Mouse (Mus musculus) testis, postnatal 10 days (tissue): Measurements from ENCODE around the gene Ugcg.

Experiments
- DNase-seq: peaks from one replicate; pipeline ENCODE4 v3.0.0; 2021; ENCODE audit warnings: low spot score

The Ugcg gene

DNA sequence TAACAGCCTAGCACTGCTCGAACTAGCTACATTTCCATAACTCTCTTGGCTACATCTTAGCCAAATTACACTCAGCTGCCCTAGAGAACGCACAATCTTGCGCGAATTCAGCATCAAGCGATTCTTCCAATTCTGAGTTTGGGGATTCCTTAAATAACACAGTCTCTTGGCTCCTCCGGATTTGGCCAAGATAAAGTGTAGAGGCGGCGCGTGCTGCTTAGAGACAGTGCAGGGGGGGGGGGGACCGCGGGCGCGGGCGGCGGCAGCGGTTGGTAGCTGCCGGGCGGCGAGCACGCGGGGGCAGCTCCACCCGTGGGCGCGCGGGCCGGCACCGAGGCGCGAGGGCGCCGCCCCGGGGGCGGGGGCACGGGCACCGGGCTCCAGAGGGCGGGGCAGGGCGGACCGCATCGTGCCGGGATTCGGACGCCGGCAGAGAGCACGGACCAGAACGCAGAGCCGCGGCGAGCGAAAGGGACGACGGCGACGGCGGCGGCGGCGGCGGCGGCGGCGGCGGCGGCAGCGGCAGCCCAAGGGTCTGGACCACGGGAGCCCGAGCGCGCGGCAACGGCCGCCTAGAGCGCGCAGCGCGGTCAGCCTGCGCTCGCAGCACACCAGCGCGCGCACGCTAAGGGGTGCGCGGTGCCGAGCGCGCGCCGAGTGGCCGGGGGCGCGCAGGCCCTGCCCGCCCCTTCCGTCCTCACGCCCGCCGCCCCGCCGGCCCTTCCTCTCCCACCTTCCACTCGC is at the start of gene Ugcg:
Gene Ugcg, plus strand, starts transcription at position 456 of the 744 bp plus-strand sequence.
- DNase-seq: peak; percentile 83

DNA sequence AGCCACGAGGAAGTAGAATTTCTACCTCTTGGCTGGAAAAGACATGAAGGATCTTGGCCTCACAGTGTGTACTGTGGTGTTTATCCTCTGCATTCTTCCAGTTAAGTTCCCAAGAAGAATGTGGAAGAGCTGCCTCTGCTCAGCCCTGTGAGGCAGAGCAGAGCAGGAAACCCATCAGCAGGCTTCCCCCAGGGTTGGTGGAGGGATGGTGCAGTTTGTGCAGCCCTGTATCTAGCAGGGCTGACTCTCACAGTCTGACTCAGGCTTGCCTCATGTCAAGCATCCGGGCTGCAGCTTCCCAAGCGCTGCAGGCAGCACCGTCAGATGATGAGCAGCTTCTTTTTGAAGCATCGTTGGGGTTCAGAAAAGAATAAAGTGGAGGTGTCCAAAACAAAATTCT is 40.0 kb upstream of the Ugcg start:
- DNase-seq: no peak

DNA sequence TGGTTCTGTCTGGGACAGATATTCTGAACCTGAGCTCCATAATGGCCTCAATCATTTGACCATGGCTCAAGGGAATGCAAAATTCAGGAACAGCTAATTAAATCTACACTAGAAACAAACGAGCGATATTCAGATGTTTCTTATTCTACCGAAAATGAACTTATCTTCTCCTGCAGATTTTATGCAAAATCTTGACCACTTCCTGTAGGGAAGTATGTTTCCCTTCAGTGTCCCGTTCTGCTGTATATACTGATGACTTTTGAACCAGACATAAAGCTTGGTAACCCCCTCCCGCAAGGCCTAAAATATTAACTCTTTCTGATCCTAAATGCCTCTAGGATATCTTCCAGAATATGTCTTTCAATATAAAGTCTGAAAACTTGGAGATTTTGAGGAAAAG is 38.1 kb upstream of the Ugcg start:
- DNase-seq: no peak

DNA sequence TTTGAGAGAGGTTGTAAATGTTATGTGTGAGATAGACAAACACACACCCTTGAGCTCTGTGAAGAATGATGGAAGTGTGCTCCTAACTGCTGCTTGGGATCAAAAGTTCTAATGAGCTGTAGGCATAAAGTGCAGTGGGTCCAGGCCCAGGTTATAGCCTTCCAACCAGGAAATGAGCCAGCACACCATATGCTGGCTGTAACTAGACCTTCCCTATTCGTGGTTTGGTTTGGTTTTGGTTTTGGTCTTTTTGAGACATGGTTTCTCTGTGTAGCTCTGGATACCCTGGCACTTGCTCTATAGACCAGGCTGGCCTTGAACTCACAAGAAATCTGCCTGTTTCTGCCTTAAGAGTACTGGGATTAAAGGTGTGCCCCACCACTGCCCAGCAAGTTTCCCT is 37.1 kb upstream of the Ugcg start:
- no peak for DNase-seq

DNA sequence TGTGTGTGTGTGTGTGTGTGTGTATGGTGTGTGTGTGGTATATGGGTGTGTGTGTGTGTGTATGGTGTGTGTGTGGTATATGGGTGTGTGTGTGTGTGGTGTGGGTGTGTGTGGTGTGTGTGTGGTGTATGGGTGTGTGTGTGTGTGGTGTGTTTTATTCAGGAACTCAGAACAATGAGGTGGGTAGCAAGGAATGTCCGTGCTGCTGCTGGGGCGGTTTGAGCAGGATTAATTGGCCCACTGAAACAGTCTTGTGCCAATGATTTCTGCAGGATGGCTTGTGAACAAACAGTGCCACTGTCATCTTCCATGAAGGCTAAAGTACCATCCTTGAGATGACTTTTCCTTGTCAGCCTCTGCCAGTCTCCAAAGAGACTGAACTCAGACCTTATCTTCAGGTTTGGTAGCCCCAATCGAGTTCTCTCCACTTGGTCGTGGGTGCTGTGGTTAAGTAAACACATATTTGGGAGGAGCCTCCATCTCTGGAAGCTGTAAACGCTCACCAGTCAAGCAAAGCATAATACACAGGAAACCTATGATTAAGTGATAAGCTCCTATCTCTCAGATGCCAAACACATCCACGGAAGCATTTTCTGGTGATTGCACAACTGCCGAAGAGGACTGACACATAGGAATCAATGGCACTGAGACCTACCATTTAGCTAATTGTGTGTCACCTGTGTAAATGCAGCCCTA is 32.0 kb upstream of the Ugcg start:
- DNase-seq: no peak

DNA sequence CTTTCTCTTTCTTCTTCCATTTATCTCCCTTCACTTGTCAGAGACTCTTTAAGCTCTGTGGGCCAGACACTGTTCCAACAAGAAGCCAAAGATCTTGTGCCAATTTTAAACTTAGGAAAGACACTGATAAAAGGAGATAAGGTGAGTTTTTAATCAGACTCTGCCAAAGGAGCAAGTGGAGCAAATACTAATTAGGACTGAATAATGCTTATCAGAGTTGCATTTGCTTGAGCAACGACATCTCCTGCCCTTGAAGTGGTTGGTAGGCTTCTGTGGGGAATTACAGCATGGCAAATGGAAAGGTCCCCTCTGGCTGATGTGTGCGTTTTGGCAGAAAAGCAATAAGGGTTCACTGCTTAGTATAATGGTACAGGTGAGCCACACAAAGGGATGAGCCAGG is 31.4 kb upstream of the Ugcg start:
- no peak for DNase-seq

DNA sequence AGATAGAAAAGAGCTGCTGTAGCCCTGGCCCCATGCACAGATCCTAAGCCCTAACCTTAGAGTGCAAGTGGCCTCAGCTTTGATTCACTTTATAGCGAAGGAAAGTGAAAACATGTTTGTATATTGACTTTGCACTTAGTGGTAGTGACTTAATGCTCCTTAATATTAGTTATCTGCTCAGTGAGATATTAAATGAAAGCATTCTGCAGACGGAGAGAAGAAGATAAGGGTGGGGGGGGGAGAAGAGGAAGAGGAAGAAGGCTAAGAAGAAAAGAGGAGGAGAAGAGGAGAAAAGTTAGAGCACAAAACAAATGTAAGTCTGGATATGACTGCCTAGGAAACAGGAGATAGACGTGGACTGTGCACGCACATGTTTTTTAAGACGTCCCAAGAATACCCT is 28.8 kb upstream of the Ugcg start:
- DNase-seq: no peak

DNA sequence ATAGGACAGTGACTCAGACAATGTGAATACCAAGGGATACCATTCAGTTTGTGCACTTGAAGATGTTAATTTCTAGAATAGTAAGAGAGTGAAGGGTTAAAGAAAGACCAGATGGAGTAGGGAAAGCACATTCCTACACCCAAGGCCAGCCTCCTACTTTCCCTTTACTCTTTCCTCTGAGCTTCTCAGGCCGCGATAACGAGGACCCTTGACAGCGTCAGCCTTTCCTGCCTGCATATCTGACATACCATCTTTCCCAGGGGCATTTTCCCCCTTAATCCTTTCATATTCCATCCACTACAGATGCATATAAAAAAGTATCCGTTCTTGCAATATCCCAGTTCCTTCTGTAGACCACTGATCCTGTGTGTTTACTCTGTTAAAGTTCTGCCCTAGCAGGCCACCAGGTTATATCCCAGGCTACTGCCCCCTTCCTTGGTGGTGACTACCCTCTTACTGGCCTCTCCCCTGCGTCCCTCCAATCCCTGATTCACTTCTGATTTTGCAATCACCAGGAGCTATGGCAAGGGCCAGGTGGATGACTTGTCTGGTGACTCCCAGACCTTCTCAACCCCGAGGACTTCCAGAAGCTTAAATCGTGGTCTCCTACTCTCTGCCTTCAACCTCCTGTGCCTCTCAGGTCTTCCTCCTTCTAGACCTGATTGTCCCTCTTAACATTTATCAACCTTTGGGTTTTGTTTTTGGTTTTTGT is 27.9 kb upstream of the Ugcg start:
- no peak for DNase-seq

DNA sequence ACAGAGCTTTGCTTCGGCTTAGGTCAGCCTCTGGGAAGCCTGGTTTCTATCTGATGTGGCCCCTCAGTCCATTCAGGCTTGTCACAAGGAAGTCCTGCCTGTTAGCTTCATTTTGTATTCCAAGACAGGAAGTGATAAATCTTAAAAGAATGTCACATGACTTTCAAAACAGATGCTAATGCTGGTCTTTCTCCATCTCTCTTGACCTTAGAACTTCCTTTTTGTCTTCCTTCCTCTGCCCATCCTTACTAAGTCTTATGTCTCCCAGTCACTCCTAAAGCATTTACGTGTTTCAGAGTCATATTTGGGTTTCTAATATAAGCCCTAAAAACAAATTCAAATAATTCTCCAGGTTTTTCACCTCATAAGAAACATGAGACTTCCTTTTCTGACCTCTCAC is 25.0 kb upstream of the Ugcg start:
- DNase-seq: no peak

DNA sequence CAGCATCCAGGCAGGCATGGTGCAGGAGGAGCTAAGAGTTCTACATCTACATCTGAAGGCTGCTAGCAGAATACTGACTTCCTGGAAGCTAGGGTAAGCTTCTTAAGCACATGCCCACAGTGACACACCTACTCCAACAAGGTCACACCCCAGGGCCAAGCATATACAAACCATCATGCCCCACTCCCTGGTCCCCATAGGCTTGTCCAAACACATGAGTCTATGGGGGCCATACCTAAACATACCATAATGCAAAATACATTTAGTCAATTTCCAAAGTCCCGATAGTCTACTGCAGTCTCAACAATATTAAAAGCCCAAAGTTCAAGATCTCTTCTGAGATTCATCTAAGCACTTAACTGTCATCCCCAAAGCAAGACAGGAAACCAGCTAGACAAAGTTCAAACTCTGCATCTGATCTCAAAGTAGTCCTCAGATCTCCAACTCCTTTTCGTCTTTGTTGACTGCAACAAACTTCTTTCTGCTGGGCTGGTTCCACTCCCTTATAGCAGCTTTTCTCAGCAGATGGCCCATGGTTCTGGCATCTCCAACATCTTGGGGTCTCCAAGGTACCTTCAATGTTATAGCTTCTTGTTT is 21.7 kb upstream of the Ugcg start:
- no peak for DNase-seq

DNA sequence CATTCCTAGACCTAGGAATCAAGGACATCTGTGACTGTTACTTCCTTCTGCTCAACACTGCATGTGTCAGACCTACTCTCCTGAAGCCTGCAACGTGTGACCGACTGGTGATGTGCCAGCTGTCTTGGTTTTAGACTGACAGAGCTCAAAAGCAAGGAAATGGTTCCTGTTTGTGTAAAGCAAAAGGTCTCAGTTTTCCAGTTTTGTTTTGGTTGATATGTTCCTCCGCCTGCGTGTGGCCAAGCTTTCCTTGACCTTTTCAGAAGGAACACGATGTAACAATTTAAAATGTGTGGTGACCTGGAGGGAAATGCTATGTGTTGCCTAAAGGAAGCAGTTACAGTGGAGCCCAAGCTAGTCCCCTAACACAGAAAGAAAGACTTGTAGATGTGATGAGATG is 19.1 kb upstream of the Ugcg start:
- no peak for DNase-seq

DNA sequence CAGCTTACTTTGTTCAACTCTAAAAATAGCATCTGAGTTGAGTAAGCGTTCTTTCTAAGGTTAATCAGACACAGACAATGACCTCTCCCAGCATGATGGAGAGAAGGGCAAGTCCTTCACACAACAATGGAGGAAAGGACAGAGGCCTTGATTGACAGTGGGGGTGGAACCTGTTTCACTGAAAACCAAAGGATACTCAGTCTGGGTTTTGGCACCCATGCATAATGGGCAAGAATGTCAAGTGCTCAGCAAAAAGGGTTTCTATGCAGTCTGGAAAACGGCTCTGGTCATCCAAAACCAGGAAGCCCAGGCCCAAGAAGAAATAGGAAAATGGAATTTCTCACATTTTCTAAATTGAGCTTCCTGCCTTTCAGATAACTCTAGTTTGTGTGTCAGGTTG is 16.4 kb upstream of the Ugcg start:
- no peak for DNase-seq

DNA sequence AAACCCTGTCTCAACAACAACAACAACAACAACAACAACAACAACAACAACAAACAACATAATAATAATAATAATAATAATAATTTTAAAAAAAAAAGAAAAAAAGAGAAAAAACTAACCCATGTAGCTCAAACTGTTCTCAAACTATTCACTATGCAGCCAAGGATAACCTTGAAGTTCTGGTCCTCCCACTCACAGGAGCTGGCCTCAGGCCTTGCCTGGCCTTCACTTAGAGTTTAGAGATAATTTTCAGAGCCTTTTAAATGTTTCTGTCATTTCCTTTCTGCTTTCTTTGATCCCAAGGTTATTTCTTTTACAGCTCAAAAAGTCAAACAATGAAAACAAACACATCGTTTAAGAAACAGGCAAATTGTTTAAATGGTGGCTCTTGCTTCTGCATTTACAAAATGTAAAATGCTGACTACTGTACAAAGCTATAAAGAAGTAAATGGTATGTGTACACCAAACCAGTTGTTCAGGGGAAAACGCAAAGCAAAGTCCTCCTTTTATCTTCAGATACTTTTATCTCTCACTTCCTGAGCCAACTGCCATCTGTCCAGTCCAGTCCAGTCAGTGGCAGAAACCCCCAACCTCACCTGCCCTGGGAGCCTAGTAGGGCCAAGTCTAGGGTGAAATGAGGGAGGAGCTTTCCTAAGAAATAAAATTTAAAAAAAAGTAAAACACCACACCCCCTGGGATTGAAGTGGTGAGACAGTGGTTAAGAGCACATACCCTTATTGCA is 15.7 kb upstream of the Ugcg start:
- DNase-seq: no peak

DNA sequence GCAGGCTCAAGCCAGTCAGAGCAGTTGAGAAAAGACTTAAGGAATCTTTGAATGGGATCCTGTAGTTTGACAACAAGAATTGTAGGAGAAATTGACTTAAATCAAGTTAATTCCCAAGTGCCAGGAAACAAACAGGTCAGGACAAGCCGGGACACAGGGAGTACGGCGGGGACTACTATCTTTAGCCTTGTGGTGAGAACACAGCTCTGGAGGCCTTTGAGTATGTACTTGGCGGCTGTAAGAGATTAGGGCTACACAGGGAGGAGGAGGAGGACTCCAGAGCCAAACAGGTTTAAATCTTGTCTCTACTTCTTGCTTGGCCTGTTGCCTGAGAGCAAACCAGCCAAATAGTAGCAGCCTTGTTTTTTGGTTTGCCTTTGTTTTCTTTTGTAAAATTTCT is 14.1 kb upstream of the Ugcg start:
- DNase-seq: peak; percentile 49

DNA sequence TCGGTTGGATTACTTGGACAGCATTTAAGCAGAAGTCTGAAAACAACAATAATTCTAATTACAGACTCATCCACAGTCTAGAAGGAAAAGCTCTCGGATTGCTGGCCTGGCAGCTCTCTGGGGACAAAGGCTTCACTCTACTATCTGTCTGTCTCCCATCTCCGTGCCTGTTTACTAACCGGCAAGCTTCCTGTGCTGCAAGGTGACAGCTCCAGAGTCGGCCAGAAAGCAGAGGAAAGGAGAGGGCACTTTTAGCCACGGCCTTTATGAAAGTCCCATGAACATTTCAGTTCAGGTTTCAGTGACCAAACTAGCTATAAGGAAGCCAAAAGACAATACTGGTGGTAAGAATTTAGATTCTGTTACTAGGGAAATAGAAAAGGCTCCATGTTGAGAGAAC is 13.1 kb upstream of the Ugcg start:
- DNase-seq: no peak

DNA sequence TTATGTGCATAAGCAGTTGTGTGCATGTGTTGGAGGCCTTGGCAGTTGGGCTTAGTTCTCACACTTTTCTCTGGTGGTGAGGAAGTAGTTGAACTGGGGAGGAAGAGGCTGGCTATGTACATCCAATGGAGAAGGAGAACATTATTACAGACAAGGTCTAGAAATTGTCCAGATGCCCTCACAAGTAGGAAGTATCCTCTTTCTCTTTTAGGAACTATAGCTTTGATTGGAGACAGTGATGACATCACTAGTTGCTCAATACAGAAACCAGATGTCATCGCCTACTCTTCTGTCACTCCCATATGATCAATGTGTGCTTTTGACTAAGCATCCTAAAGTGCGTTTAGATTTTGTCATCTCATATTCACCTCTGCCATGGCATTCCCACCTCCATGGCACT is 11.5 kb upstream of the Ugcg start:
- no peak for DNase-seq

DNA sequence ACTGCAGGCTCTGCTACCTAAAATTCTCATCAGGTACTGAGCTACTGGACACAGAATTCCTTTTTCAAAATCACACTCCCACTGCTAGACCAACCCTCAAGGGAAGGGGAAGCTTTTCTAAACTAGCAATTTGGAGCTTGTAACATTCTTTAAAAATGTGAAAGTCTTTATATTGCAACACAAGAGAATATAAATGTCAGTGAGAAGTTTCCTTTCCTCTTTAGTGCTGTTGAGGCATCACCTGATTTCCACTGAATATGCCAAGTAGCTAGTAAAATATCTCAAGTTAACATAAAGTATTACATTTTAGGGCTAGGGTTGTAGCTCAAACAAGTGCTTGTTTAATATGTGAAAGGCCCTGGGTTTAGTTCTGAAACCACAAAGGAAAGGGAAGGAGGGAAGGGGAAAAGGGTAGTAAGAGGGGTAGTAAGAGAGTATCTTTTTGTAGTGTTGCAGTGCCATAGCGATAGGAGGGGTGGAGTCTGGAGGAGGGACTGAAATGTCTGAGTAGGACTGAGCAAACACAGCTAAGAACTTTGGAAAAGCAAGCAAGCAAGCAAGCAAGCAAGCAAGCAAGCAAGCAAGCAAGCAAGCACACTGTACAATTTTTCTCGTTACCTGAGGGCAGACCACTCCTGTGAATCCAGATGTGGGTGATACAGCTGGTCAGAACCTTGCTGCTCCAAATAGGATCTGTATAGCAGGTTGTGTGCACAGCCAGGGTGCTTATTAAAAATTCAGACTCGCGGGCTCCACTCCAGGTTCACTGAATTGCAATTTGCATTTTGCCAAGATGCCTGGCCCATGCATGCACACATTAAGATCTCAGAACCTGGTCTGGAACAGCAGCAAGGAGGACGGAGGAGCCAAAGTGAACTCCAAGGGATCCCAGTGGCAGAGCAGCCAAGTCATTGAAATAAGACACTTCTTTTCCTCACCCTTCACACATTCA is 7.5 kb upstream of the Ugcg start:
- no peak for DNase-seq

DNA sequence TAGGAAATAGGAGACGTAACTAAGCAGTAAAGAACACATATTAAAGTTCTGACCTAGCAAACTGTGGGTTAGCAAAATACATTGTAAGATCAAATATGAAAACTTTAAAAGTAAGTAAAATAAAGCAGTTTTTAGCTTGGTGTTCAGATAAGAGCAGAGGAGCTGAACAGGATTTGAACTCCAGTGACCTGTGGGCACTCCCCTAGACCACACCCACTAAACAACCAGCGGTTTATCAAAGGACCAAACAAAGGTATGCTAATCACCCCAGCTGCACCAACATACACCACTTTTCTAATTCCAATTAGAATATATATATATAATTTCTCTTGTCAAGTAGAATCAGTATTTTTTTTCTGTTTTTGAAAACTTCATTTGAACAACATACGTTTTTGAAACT is 3.4 kb upstream of the Ugcg start:
- DNase-seq: no peak

DNA sequence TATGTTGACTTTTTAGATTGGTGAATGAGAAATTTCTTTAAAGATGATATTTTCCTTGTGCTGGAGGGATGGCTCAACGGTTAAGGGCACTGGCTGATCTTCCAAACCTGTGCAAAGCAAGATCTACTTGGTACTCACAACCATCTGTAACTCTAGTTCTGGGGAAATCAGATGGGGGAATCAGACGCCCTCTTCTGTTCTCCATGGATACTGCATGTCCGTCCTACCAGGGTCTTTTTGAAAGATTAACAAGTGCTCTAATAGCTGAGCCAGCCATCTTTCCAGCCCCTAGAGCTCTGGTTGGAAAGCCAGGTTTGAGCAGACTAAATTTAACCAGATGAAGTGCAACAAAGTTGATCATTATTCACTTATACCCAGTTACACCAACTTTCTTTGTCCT is 1.8 kb upstream of the Ugcg start:
- peak; percentile 57 for DNase-seq

DNA sequence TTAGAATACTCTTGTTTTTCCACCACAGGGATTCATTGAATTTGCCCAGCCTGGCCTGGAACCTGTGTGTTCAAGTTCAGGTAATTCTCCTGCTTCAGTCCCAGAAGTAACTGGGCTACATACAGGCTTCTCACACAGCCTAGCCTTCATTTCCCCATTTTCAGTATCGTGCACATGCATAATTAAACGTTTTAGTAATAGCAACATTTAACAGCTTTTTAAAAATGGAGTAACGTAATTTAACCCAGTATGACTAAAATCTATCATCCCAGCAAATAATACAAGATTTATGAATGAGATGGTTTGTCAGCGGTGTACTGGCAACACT is 619 bp upstream of the Ugcg start:
- DNase-seq: no peak

DNA sequence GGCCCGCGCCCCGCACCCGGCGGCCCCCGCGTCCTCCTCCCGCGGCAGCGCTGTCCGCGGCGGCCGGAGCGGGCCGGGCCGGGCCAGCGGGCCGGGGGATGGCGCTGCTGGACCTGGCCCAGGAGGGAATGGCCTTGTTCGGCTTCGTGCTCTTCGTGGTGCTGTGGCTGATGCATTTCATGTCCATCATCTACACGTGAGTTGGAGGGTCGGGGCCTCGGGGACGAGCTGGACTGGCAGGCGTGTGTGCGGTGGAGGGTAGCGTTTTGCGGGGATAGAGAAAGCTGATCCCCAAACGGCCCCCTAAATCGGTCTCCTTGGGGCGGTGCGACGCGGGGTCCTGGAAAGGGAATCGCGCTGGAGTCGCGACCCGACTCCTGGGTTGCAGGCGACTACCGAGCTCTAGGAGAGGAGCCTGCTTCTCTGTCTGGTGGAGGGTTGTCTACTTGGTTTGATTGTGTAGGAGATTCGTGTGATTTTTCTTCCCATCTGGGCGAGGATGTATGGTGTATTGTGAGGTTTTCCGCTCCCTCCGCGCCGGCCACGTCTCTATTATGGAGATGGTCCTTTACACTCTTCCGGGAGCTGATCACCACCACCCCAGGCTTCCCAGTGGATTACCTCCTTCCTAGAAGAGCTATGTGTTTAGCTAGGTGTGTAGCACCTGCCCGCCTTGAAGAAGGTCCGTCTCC is 635 bp downstream of the Ugcg start:
- DNase-seq: no peak
